Mouse (Mus musculus) A20 (cell line): Measurements from ENCODE around the gene Tmem203.
A peak's percentile ranks its signal among the peaks of the same experiment; 100 is the strongest.
"Not testable (repeated sequence)": the region's sequence is repeated elsewhere in the genome, so short reads cannot be mapped to it uniquely, and the experiment has no call there.

Source experiments
- DNase-seq: peaks from one replicate; pipeline ENCODE4 v3.0.0-alpha.2; 2011; ENCODE audit warnings: low read depth, low spot score

Gene Tmem203

DNA sequence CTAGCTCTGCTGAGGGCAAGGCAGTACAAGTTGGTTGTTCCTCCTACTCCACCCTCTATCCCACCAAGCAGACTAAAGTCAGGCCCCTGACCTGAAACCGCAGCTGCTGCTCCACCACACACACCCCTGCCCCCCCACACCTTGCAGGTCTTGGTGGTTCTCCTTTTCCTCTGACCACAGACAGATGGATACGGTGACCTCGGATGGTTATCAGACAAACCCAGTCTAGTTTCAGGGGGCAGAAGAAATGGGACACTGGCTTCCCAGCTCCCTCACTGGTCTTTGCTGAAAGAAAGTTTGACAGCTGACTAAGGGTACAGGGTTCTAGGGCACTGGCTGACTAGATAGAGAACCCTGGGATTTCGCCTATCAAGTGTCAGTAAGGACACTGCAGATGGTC lies 21.8 kb upstream of the Tmem203 start:
- no peak for DNase-seq

DNA sequence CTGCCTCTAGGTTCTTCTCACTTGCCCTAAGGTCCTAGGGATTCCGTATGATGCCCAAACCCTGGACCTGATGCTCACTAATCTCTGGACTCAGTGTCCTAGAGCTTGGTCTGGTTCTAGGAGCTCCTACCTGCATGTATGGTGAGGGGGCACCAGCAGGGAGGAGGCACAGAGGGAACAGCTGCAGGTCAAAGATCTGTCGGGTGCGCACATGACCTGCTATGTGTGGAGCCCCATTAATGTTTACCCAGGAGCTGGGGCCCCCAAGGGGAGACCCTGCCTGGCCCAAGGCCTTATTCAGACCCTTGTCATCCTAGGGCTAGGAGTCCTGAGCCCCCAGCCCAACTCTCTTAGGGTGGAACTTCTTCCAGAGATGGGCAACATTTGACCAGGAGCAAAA lies 21.2 kb upstream of the Tmem203 start, which contains the start of gene Slc34a3:
Gene Slc34a3 (minus strand): TSS at position 315 of the 400 bp plus-strand sequence.
- no peak for DNase-seq

DNA sequence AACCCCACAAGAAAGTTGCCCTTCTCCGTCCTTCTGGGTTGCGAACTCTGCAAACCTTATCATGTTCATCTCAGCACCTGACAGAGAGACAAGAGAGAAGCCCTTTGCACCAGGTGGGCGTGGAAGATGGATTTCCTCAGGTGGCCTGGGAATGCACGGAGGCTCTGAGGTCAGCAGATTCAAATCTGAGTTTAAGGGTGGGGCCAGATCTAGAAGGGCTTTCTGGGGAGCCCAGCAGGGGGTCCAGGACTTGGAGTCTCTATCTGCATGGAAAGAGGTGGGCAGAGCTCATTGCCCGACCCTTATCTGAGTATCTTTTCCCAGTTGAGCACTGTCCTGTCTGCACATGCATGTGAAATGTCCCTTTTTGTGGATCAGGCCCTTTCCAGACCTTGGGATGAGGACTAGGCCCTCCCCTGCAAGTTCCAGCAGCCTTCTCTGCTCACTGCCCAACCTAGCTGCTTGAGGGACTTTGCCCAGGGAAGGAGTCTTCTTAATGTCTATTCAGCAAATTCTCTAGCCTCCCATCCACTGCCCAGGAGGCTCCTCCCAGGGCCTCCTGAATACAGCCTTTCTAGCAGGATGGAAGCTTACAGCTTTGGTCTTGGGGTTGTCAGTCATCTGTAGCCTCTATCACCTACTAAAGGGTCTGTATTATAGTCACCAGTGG lies 20.6 kb upstream of the Tmem203 start:
- DNase-seq = no peak

DNA sequence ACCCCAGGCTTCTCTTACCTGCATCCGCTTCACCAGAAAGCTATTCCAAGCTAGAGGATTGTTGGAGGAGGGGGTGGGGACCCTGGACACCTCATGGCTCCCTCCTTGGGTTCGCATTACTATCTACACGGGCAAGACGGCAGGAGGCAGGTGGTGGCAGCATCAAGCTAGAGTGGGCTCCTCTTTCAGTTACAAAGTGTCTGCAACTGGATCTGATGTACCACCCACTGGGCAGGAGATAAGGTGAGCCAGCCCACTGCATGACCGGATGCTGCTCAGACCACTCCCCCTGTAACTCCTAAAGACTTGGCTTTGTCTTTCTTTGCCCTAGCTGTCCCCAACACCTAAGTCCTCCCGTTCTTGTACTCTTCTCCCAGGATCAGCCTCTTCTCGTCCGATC lies 18.6 kb upstream of the Tmem203 start, which contains the start of gene Rnf224:
Gene Rnf224 (minus strand): TSS at position 174 of the 400 bp plus-strand sequence.
- no peak for DNase-seq

- DNase-seq = no peak
Measured at GRCm38 (mm10) chr2:25237522-25237921, 17.7 kb upstream of the Tmem203 start.

- no peak for DNase-seq
Measured at GRCm38 (mm10) chr2:25238106-25238505, 17.1 kb upstream of the Tmem203 start.

GRCm38 (mm10) chr2:25239766-25240165 lies 15.5 kb upstream of the Tmem203 start:
- DNase-seq = no peak

- DNase-seq = no peak
Measured at GRCm38 (mm10) chr2:25240310-25240709, 14.9 kb upstream of the Tmem203 start.

DNA sequence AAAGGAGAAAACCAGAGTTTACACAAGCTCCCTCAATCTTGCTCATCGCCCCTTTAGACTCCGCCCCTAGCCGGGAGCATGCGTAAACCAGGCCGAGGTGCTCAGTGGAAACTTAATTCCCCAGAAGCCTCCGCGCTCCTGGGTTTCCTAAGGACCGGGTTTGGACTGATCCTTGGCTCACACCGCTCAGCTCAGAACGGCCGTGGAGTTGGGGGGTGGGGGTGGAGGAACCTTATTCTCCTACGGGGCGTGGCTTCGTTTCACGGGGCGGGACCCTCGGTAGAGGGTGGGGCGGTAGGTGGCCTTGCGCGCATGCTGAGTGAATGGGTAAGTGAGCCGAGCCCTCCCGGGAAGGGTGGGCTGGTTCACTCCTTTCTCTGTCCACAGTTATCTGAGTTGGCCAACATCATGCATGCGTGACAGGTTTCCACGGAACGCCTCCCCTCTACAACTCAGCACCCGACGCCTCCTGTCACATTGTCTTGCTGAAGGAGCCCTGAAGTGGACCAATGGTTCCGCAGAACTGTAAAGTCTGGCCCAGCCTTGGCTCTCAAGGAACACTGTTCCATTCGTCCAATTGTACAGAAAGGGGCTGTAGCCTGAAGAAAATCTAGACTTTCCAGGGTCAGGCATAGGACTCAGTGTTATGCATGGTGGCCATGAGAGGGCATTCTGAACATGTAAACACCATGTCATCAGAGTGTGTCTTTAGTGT lies 14.4 kb upstream of the Tmem203 start:
- peak; percentile 84 for DNase-seq

- no peak for DNase-seq
Measured at GRCm38 (mm10) chr2:25241438-25241775, 13.8 kb upstream of the Tmem203 start.

- DNase-seq = peak; percentile 8
Measured at GRCm38 (mm10) chr2:25242101-25242506, 13.1 kb upstream of the Tmem203 start, which contains the start of the genes Rnf208 and Cysrt1. Gene Rnf208 (plus strand): TSS chr2:25242255. Gene Cysrt1 (minus strand): TSS chr2:25242452.

- DNase-seq = no peak
Measured at GRCm38 (mm10) chr2:25243342-25243741, 11.9 kb upstream of the Tmem203 start.

DNA sequence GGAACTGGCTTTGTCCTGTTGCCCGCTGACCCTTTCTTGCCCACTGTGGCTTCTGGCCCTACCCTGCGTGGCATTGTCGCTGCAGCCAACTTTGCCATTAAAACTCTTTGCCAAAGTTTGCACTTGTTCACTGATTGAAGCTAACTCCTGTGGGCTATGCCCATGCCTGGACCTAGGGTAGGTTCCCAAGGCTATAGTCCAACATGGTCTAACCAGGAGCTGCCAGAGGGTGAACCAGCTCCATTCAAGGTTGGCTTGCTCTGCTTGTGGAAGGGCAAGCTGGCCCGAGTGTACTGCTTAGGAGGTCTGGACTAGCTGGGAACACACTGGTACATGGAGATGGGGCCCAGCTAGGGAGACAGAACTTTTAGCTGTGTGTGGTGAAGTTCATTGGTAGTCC lies 11.1 kb upstream of the Tmem203 start:
- no peak for DNase-seq

DNA sequence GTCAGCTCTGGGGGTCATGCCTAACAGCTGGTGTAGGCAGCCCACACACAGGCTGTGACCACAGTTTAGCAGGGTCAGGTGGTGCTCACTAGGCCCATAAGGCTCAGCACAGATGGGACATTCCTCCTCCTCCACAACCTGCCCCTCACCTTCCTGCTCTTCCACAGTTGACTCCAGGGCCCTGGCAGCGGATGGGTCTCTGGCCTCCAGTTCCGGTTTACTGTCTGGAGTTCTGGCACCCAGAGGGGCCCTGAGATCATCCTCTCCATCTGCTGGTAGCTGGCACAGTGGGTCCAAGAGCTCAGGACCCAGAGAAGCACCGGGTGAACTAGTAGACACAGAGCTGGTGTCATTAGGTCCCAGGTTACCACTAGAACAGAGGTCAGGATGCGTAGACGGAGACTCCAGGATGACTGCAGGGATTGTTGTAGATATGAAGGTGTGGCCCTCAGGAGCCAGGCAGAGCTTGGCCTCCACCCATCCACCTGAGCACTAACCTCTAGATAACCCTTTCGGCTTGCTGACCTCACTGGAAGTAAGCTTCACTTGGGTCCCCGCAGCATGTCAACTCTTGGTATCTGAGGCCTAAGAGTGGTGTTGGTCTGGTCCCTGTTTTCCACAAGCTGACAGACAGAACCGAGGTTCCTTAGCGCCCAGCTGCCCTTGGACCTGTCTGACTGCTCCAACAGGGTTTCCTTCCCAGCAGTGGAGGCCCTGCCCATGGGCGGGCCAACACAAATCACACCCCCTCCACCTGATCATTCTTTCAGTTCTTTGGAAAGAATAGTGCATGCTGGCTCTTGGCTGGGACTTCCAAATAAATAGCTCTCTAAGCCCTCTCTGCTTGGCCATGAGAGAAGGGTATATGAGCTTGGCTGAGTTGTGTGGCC lies 8.8 kb upstream of the Tmem203 start, which contains the start of gene AL732309.1:
Gene AL732309.1 (minus strand): TSS at position 681 of the 890 bp plus-strand sequence.
- DNase-seq = no peak

GRCm38 (mm10) chr2:25252331-25252730 lies 2.9 kb upstream of the Tmem203 start:
- peak; percentile 58 for DNase-seq

- DNase-seq = peak; percentile 87
Measured at GRCm38 (mm10) chr2:25256443-25257109, 1.3 kb downstream of the Tmem203 start.

GRCm38 (mm10) chr2:25257250-25257649 lies 2.0 kb downstream of the Tmem203 start:
- DNase-seq = not testable (repeated sequence)

GRCm38 (mm10) chr2:25258887-25259286 lies 3.6 kb downstream of the Tmem203 start:
- peak; percentile 52 for DNase-seq

DNA sequence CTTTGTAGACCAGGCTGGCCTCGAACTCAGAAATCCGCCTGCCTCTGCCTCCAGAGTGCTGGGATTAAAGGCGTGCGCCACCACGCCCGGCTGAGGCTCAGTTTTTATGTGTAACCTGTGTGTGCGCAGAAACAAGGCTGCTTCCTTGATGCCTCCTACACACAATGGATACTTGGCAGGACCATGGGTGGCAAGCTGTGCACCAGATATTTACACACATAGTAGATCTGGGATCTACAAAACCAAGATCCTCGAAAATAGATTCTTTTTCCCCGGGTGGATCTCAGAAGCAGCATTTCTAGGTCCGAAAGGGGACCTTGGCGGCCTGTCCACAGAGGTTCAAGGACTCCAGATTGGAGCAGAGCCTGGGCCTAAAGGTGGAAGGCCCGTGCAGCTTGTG lies 6.6 kb downstream of the Tmem203 start:
- no peak for DNase-seq

DNA sequence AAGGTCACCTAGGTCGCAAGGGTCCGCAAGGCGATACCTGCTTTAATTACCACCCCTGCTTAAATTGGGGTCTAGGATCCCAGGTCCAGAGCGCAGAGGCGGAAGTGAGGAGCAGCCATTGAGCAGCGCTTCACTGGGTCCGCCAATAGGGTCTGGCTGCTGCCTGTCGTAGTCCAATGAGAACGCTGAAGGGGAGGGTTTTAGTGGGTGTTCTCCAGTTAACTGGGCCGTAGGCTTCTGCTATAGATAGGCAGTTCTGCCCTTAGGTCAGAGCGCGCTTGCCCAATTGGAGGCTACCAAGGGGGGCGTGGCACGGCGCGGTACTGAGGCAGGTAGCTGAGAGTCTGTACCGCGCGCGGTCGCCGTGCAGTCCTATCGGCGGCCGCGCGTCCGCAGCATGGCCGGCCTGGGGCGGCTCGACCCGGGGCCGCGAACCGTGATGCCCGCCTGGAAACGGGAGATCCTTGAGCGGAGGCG lies 7.1 kb downstream of the Tmem203 start, which contains the start of gene Tprn:
Gene Tprn (plus strand): TSS at position 328 of the 477 bp plus-strand sequence.
- DNase-seq = peak; percentile 98
